Mouse (Mus musculus): Measurements from ENCODE around the gene Rsrc1. TPM values are rescaled to one million over a fixed set of nuclear protein-coding genes. Genes with fewer than 3 reads are reported as not detected.

Rsrc1 gene
- 36.8 and 39.2 TPM in 2 replicates for polyA plus RNA-seq (2012; ENCODE audit: insufficient read depth, insufficient read length, missing spikeins)

DNA sequence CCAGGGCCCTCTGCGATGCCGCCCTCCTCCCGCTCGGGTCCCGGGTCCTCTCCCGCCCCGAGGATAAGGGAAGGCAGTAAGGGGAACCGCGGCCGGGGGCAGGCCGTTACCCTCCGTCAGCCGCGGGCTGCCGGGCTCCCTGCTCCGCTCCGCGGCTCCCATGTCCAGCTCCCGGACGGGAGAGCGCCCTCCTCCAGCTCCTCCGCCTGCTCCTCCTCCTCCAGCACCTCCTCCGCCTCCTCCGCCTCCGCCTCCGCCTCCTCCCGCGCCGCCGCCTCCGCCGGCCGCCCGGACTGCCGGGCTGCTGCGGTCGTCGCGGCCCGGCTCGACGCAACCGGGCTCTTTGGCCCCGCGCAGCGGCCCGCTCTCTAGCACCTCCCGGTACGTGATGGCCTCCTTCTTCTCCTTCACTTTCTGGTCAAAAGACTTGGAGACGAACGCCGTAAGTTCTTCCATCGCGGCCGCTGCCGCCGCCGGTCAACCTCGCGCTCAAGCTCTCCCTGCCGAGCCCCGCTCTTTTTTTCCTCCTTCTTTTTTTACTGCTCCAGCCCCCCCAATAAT lies at the start of gene Rsrc1:
Gene Rsrc1, plus strand, starts transcription at position 290 of the 561 bp plus-strand sequence.
- H3K27ac ChIP-seq (ENCODE audit: insufficient read depth, low read depth, low read length) = no peak within 1 kb of the TSS
- peak within 1 kb of the TSS; percentile 55 for H3K4me3 ChIP-seq (ENCODE audit: insufficient read depth, low read length)
- 0 out of 2 replicates have a peak, but pooled peaks cover 8% of the 10 kb centered on the region for H3K4me1 ChIP-seq (ENCODE audit: control insufficient read depth, insufficient read depth, low read length)
- no peak for TF ChIP-seq CTCF (IDR thresholded peaks at IDR 0.05; ENCODE audit: low read depth, low read length)
- TF ChIP-seq POLR2A (IDR thresholded peaks at IDR 0.05; ENCODE audit: borderline replicate concordance, low read depth, low read length) = no peak

DNA sequence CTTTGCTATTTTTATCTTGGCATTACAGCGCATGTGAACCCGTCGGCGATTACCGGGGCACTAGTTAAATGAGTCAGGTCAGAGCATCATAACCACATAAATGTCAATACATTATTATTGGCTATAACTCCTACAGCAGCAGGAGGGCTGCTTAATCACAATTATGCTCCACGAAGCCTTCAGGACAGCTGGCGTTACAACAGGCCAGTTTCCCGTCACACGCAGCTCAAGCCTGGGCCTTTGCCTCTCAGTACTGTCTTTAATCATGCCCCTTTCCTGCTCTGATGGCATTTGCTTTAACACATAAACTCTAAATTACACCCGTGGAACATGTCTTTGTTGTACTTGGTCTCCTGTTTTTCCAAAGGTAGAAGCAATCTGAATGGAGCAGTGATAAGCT lies 41.5 kb upstream of the Rsrc1 start:
- TF ChIP-seq POLR2A (IDR thresholded peaks at IDR 0.05; ENCODE audit: borderline replicate concordance, low read depth, low read length) (no peak), CTCF (IDR thresholded peaks at IDR 0.05; ENCODE audit: low read depth, low read length) (no peak)
- Histone ChIP-seq H3K4me3 (ENCODE audit: insufficient read depth, low read length) (no peak overlapping the region), H3K4me1 (ENCODE audit: control insufficient read depth, insufficient read depth, low read length) (no peaks in the 10 kb centered on the region), H3K27ac (ENCODE audit: insufficient read depth, low read depth, low read length) (no peak overlapping the region)

DNA sequence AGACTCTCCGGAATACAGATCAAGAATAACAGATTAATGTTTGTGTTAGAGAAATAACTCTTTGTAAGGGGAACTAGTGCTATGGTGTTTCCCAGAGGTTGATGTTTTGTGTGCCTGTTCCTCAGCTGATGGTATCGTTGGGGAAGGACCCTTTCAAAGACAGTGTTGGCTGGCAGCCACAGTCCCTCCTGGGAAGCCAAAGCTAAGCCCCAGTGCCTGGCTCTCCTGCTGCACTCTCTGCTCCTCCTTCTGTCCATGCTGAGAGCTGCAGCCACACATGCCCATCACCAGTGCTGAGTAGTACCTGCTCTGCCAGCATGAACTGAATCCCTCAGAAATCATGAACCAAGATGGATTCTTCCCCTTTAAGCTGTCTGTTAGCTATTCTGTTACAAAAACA lies 26.1 kb upstream of the Rsrc1 start:
- TF ChIP-seq CTCF (IDR thresholded peaks at IDR 0.05; ENCODE audit: low read depth, low read length) = no peak
- TF ChIP-seq POLR2A (IDR thresholded peaks at IDR 0.05; ENCODE audit: borderline replicate concordance, low read depth, low read length) = no peak
- no peak overlapping the region for H3K4me3 ChIP-seq (ENCODE audit: insufficient read depth, low read length)
- no peak overlapping the region for H3K27ac ChIP-seq (ENCODE audit: insufficient read depth, low read depth, low read length)
- H3K4me1 ChIP-seq (ENCODE audit: control insufficient read depth, insufficient read depth, low read length) = no peaks in the 10 kb centered on the region

DNA sequence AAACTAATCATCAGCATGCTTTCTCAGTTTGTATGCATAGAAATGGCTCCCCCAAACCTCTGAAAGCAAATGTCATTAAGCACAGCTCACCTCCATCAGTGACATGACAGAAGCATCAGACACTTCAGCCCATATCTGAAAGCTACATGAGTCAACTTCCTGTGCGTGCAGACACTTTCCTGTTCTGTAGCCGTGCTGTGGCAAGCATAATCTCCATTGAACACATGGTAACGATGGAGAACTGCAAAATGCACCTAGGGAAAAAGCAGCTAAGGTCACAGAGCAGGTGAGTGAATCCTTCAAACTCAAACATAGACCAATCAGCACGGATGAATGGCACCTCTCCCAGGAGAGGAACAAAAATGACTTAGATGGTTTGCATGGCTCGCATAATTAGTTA lies 21.2 kb upstream of the Rsrc1 start:
- H3K4me1 ChIP-seq (ENCODE audit: control insufficient read depth, insufficient read depth, low read length) = no peaks in the 10 kb centered on the region
- TF ChIP-seq CTCF (IDR thresholded peaks at IDR 0.05; ENCODE audit: low read depth, low read length) (no peak), POLR2A (IDR thresholded peaks at IDR 0.05; ENCODE audit: borderline replicate concordance, low read depth, low read length) (no peak)
- H3K27ac ChIP-seq (ENCODE audit: insufficient read depth, low read depth, low read length) = no peak overlapping the region
- no peak overlapping the region for H3K4me3 ChIP-seq (ENCODE audit: insufficient read depth, low read length)

DNA sequence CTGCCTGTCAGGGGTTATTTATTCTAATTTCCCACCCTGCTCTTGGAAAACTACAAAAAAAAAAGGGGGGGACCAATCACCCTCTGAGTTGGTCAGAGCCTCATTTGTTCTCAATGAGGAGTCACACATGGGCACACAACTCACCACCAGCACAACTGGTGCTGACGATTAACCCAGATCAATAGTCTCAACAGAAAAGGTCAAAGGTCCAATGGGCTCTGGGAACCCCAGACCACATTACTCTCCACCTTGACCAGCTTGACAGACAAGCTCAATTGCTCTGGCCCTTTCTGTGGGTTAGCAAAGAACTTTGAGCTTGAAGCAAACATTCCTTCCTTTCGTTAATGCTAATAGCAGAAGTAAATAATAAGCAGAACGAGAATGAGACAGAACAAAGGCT lies 16.3 kb upstream of the Rsrc1 start:
- no peak for TF ChIP-seq CTCF (IDR thresholded peaks at IDR 0.05; ENCODE audit: low read depth, low read length)
- TF ChIP-seq POLR2A (IDR thresholded peaks at IDR 0.05; ENCODE audit: borderline replicate concordance, low read depth, low read length) = no peak

DNA sequence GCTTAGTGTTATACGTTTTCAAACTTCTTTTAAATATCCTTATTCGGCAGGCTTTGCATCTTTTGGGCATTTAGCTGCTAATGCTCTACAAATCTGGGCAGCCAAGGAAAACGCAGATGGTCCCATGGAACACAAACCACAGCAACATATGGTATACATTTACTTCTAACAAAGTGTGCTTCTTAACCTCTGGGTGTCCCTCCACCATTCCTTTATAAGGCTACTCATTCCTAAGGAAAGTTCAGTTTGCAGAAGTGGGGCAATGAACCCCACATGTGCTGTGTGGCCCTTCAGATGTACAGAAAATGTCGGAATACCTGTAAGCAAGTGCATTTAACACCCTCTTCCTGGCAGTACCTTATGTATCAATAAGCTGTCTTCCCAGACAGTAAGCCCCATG lies 13.7 kb upstream of the Rsrc1 start:
- no peak overlapping the region for H3K27ac ChIP-seq (ENCODE audit: insufficient read depth, low read depth, low read length)
- TF ChIP-seq CTCF (IDR thresholded peaks at IDR 0.05; ENCODE audit: low read depth, low read length) (no peak), POLR2A (IDR thresholded peaks at IDR 0.05; ENCODE audit: borderline replicate concordance, low read depth, low read length) (no peak)
- H3K4me1 ChIP-seq (ENCODE audit: control insufficient read depth, insufficient read depth, low read length) = no peaks in the 10 kb centered on the region

More for the DNA sequence above, 16.3 kb upstream of the Rsrc1 start:
- H3K27ac ChIP-seq (ENCODE audit: insufficient read depth, low read depth, low read length) = no peak overlapping the region
- H3K4me3 ChIP-seq (ENCODE audit: insufficient read depth, low read length) = no peak overlapping the region
- H3K4me1 ChIP-seq (ENCODE audit: control insufficient read depth, insufficient read depth, low read length) = no peaks in the 10 kb centered on the region

DNA sequence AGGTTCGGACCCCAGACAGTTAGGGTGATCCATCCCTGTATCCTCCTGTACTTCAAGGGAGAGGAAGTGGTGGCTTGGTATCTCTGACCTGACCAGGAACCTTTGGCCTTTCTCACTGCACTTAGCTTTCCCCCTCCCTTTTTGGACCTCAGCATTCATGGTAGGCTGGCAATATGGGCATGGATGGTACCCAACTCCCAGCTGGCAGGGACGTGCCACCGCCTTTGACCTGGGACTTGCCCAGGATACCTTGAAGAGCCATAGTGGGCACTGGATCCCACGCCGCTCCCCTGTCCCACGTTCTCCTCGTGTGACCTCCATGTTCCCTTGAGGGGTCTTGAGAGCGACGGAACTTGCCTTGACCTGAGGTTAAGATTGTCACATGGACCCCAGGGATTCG lies 10.9 kb upstream of the Rsrc1 start:
- TF ChIP-seq POLR2A (IDR thresholded peaks at IDR 0.05; ENCODE audit: borderline replicate concordance, low read depth, low read length) (no peak), CTCF (IDR thresholded peaks at IDR 0.05; ENCODE audit: low read depth, low read length) (no peak)
- no peaks in the 10 kb centered on the region for H3K4me1 ChIP-seq (ENCODE audit: control insufficient read depth, insufficient read depth, low read length)
- H3K27ac ChIP-seq (ENCODE audit: insufficient read depth, low read depth, low read length) = no peak overlapping the region
- H3K4me3 ChIP-seq (ENCODE audit: insufficient read depth, low read length) = no peak overlapping the region

More for the DNA sequence above, 13.7 kb upstream of the Rsrc1 start:
- H3K4me3 ChIP-seq (ENCODE audit: insufficient read depth, low read length) = no peak overlapping the region

DNA sequence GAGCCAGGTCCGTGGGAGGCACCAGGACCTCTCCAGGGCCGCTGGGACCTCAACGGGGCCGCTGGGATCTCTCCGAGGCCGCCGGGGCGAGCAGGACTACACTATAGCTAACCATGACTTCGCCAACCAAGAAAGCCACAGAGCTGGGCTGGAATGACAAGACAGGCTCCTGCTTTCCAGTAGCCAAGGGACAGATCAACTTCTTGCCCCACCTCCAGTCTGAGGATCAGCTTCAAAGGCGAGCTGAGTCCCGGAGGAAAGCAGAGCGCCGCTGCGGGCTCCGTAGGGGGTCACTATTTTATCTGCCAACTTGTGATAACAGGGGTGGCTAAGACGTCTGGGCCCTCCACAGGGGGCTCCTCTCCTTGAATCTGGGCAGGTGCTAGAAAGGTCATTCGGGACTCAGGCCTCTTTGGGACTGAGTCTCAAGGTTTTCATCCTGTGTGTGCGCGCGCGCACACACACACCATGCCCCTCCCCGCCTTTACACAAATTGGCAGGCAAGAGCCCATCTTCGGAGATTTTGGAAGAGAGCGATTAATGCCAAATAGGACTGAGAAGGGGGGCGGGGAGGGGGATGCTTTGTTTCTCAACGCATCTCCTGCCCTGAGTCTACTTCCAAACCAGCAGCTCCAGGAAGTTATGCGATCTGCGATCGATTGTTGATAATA lies 10.4 kb upstream of the Rsrc1 start:
- Histone ChIP-seq H3K4me3 (ENCODE audit: insufficient read depth, low read length) (no peak overlapping the region), H3K4me1 (ENCODE audit: control insufficient read depth, insufficient read depth, low read length) (no peaks in the 10 kb centered on the region), H3K27ac (ENCODE audit: insufficient read depth, low read depth, low read length) (no peak overlapping the region)
- no peak for TF ChIP-seq POLR2A (IDR thresholded peaks at IDR 0.05; ENCODE audit: borderline replicate concordance, low read depth, low read length)
- TF ChIP-seq CTCF (IDR thresholded peaks at IDR 0.05; ENCODE audit: low read depth, low read length) = no peak

DNA sequence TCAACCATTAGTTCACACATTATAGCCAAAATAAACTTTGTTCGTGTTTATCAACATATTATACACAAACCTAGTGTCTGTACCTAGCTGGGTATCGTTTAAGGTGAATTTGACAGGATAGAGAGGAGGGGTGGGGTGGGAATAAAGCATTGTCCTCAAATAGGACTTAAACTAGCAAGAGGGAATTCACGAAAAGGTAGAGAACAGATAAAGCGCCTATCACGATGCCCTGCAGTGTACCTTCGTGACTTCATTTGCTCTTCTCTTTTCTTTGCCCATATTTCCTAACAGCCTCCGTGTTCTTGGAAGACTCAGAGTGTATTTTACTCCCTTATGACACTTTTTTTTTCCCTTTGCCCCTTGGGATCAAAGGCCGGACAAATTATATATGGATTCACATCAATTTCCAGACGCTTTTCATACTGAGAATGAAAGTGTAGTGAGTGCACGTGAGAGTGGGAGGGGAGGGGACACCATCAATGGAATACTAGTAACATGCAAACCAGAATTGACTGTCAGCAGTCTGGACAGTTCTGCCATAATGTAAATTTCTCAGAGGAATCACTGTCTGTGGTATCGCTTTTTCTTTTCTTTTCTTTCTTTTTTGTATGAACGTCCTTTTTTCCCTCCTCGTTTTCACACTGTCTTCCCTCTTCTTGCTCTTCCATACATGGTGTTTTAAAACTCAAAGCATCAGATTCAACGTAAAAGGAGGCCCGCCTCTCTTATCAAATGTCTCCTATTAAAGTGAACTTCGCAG lies 8.8 kb upstream of the Rsrc1 start:
- no peaks in the 10 kb centered on the region for H3K4me1 ChIP-seq (ENCODE audit: control insufficient read depth, insufficient read depth, low read length)
- TF ChIP-seq CTCF (IDR thresholded peaks at IDR 0.05; ENCODE audit: low read depth, low read length) = no peak
- TF ChIP-seq POLR2A (IDR thresholded peaks at IDR 0.05; ENCODE audit: borderline replicate concordance, low read depth, low read length) = no peak
- H3K27ac ChIP-seq (ENCODE audit: insufficient read depth, low read depth, low read length) = no peak overlapping the region
- no peak overlapping the region for H3K4me3 ChIP-seq (ENCODE audit: insufficient read depth, low read length)

All from bone marrow macrophage, adult 2 months (primary cell).